Mouse (Mus musculus) gastrocnemius, adult 18-20 months (tissue): ENCODE measurements around the gene Sf3a2. TPM values are rescaled to one million over a fixed set of nuclear protein-coding genes. Genes with fewer than 3 reads are reported as not detected.

Experiments
- DNase-seq: peaks from one replicate; pipeline ENCODE4 v3.0.0; 2021; ENCODE audit warnings: low spot score
- long read RNA-seq, 2 experiments: library from polyadenylated mRNA; stranded (forward); transcript quantifications; one replicate each; pipeline ENCODE4 v2.0.0; 2021
- total RNA-seq, 2 experiments: library from RNA; stranded (reverse); gene quantifications; 2 replicates each; pipeline ENCODE4 v1.2.3; 2021

Sf3a2 gene
- 10 to 100 TPM; 27.3 to 27.6 TPM for total RNA-seq
- long read RNA-seq, experiment 1, transcript Sf3a2-203 (9 exons, 2,213 nt) = major isoform, 27 of 33 reads
- long read RNA-seq, experiment 1, partial matches to known transcripts = 1 of 33 reads
- long read RNA-seq, experiment 1, other reads (novel, unspliced or antisense) = 3 of 33 reads
- long read RNA-seq, experiment 2, transcript Sf3a2-203 (9 exons, 2,213 nt) = major isoform, 38 of 49 reads
- long read RNA-seq, experiment 2, partial matches to known transcripts = 4 of 49 reads
- long read RNA-seq, experiment 2, other reads (novel, unspliced or antisense) = 6 of 49 reads

- DNase-seq = peak; percentile 96
These were observed at the start of gene Sf3a2, which contains the start of gene Plekhj1 for GRCm38 (mm10) chr10:80798150-80799006. Gene Sf3a2 (plus strand): TSS chr10:80798198. Gene Plekhj1 (minus strand): TSS chr10:80798626.

GRCm38 (mm10) chr10:80748609-80749008 lies 49.4 kb upstream of the Sf3a2 start:
- DNase-seq = peak; percentile 55

- DNase-seq = peak; percentile 91
These were observed 46.7 kb upstream of the Sf3a2 start for GRCm38 (mm10) chr10:80751188-80751832.

GRCm38 (mm10) chr10:80752079-80752625 lies 45.8 kb upstream of the Sf3a2 start:
- DNase-seq = peak; percentile 73

GRCm38 (mm10) chr10:80754594-80755290 lies 43.3 kb upstream of the Sf3a2 start, which contains the start of gene Dot1l:
Gene Dot1l (plus strand): TSS chr10:80755206.
- DNase-seq = peak; percentile 97

- DNase-seq = no peak
These were observed 42.5 kb upstream of the Sf3a2 start for GRCm38 (mm10) chr10:80755291-80756015.

- no peak for DNase-seq
These were observed 41.9 kb upstream of the Sf3a2 start for GRCm38 (mm10) chr10:80756099-80756498.

- no peak for DNase-seq
These were observed 41.5 kb upstream of the Sf3a2 start for GRCm38 (mm10) chr10:80756509-80756908.

GRCm38 (mm10) chr10:80756967-80757366 lies 41.0 kb upstream of the Sf3a2 start:
- DNase-seq = no peak

GRCm38 (mm10) chr10:80757717-80758116 lies 40.3 kb upstream of the Sf3a2 start:
- DNase-seq = peak; percentile 92

GRCm38 (mm10) chr10:80758651-80759050 lies 39.3 kb upstream of the Sf3a2 start:
- DNase-seq = peak; percentile 63

- DNase-seq = no peak
These were observed 37.1 kb upstream of the Sf3a2 start for GRCm38 (mm10) chr10:80760596-80761524.

GRCm38 (mm10) chr10:80761821-80762220 lies 36.2 kb upstream of the Sf3a2 start:
- no peak for DNase-seq

GRCm38 (mm10) chr10:80763502-80763901 lies 34.5 kb upstream of the Sf3a2 start:
- DNase-seq = no peak

- no peak for DNase-seq
These were observed 32.3 kb upstream of the Sf3a2 start for GRCm38 (mm10) chr10:80765746-80766145.

GRCm38 (mm10) chr10:80766161-80766815 lies 31.7 kb upstream of the Sf3a2 start:
- DNase-seq = no peak

- no peak for DNase-seq
These were observed 29.6 kb upstream of the Sf3a2 start for GRCm38 (mm10) chr10:80768365-80768764.

- DNase-seq = no peak
These were observed 24.2 kb upstream of the Sf3a2 start for GRCm38 (mm10) chr10:80773816-80774215.

GRCm38 (mm10) chr10:80774549-80774948 lies 23.4 kb upstream of the Sf3a2 start:
- peak; percentile 88 for DNase-seq
